In genomic region chr3:38371702-38372101, GRCm38 (mm10) we compare ENCODE assay signal across 20 mouse cellular contexts.
DNase-seq lines count a peak whose midpoint lies in the region; ATAC-seq and TF ChIP-seq lines count a peak whose summit lies in the region.
"Had no signal": no experiment of that assay in that cellular context is flagged by ENCODE, and none has a peak within 500 bp of the region (broad histone marks: within the 10 kb centered on the region; RNA-seq: fewer than 3 reads in every experiment).

No protein-coding gene starts in this region.

- ATAC-seq in heart, postnatal 0 days (ENCODE audit: insufficient read depth, low read depth) = no peak
- ATAC-seq in common myeloid progenitor, adult 5-6 weeks (replicated peaks; ENCODE audit: low read depth, poor library complexity, severe bottlenecking) = peak; percentile 76
- ATAC-seq: forebrain, embryonic 15.5 days had no signal

- no peaks in the 10 kb centered on the region for H3K27me3 ChIP-seq in heart, postnatal 0 days (ENCODE audit: control insufficient read depth, insufficient read depth, low read length)
- H3K27me3 ChIP-seq: embryonic facial prominence, embryonic 12.5 days; forebrain, embryonic 15.5 days; heart, embryonic 13.5 days; limb, embryonic 13.5 days; neural tube, embryonic 13.5 days had no signal

- no peak overlapping the region for H3K27ac ChIP-seq in heart, postnatal 0 days (ENCODE audit: low read depth)
- H3K27ac ChIP-seq: embryonic facial prominence, embryonic 12.5 days; forebrain, embryonic 15.5 days; heart, embryonic 13.5 days; left cerebral cortex, adult 2 months; limb, embryonic 13.5 days; neural tube, embryonic 13.5 days had no signal

- H3K9me3 ChIP-seq in heart, postnatal 0 days (replicated peaks; ENCODE audit: control insufficient read depth, low read length) = no peaks in the 10 kb centered on the region
- H3K9me3 ChIP-seq: embryonic facial prominence, embryonic 12.5 days; forebrain, embryonic 15.5 days; G1E; heart, embryonic 13.5 days; limb, embryonic 13.5 days; neural tube, embryonic 13.5 days had no signal

- intact Hi-C loops in left cerebral cortex, postnatal 25 days (cut with DNase I) = no loop called here

- no peaks in the 10 kb centered on the region for H3K36me3 ChIP-seq in heart, postnatal 0 days (replicated peaks; ENCODE audit: control insufficient read depth, insufficient read depth, low read length)
- H3K36me3 ChIP-seq: embryonic facial prominence, embryonic 12.5 days; forebrain, embryonic 15.5 days; G1E; heart, embryonic 13.5 days; limb, embryonic 13.5 days; neural tube, embryonic 13.5 days had no signal

- TF ChIP-seq CTCF in heart, postnatal 0 days (IDR thresholded peaks at IDR 0.05; ENCODE audit: low read depth) = no peak

- DNase-seq in heart, postnatal 0 days (ENCODE audit: low spot score) = peak; percentile 38
- DNase-seq in heart, postnatal 4 days = no peak
- DNase-seq in lung, postnatal 10 days = peak; percentile 34
- no peak for DNase-seq in lung, postnatal 14 days
- DNase-seq in urinary bladder, adult 18-20 months (ENCODE audit: low spot score in 2 of 2) = no peak
- no peak for DNase-seq in left cerebral cortex, postnatal 25 days (ENCODE audit: low spot score in 2 of 2)
- DNase-seq: adrenal gland, adult 8-10 months; B cell, adult 2 months; cerebellum, adult 18-20 months; cerebellum, postnatal 36 days; kidney, postnatal 14 days; thymus, postnatal 14 days had no signal

- 43% methylated on average over 2 of the region's 2 CpGs for WGBS in heart, postnatal 0 days

- no peak overlapping the region for H3K4me3 ChIP-seq in heart, postnatal 0 days (ENCODE audit: low read depth, low read length)
- H3K4me3 ChIP-seq: embryonic facial prominence, embryonic 12.5 days; forebrain, embryonic 15.5 days; heart, embryonic 13.5 days; left cerebral cortex, adult 2 months; limb, embryonic 13.5 days; neural tube, embryonic 13.5 days had no signal

- no peaks in the 10 kb centered on the region for H3K4me1 ChIP-seq in heart, postnatal 0 days (ENCODE audit: control insufficient read depth, insufficient read depth)
- H3K4me1 ChIP-seq: embryonic facial prominence, embryonic 12.5 days; forebrain, embryonic 15.5 days; heart, embryonic 13.5 days; limb, embryonic 13.5 days; neural tube, embryonic 13.5 days had no signal

- H3K9ac ChIP-seq in heart, postnatal 0 days (replicated peaks; ENCODE audit: low read depth, low read length) = no peak overlapping the region
- H3K9ac ChIP-seq: embryonic facial prominence, embryonic 12.5 days; forebrain, embryonic 15.5 days; heart, embryonic 13.5 days; limb, embryonic 13.5 days; neural tube, embryonic 13.5 days had no signal

- TF ChIP-seq EP300 in heart, postnatal 0 days (IDR thresholded peaks at IDR 0.05; ENCODE audit: low read depth) = no peak

- no peak overlapping the region for H3K4me2 ChIP-seq in heart, postnatal 0 days (ENCODE audit: low read depth, low read length)
- H3K4me2 ChIP-seq: embryonic facial prominence, embryonic 12.5 days; forebrain, embryonic 15.5 days; heart, embryonic 13.5 days; limb, embryonic 13.5 days; neural tube, embryonic 13.5 days had no signal

Comparison
In these comparisons a context has a peak if more than half of its experiments do, and no peak if none do; other contexts are left out.
1. DNase-seq: peak in heart, postnatal 0 days (single experiment) and lung, postnatal 10 days (single experiment); none in heart, postnatal 4 days (single experiment), lung, postnatal 14 days (single experiment), urinary bladder, adult 18-20 months (0 of 2) and left cerebral cortex, postnatal 25 days (0 of 2).